Mouse (Mus musculus): ENCODE results near the gene Cfap61. TPM values are rescaled to one million over a fixed set of nuclear protein-coding genes. Genes with fewer than 3 reads are reported as not detected.

The Cfap61 gene
- polyA plus RNA-seq, 1 experiment: not detected

GRCm38 (mm10) chr2:145970751-145971150 is 36.2 kb downstream of the Cfap61 start:
- H3K36me3 ChIP-seq (replicated peaks; ENCODE audit: low read length): no peaks in the 10 kb centered on the region

GRCm38 (mm10) chr2:145971237-145972010 is 36.8 kb downstream of the Cfap61 start:
- no peak for TF ChIP-seq GATA1 (IDR thresholded peaks at IDR 0.05; ENCODE audit: borderline replicate concordance, low read length)
- no peak for TF ChIP-seq FLI1 (IDR thresholded peaks at IDR 0.05; ENCODE audit: low read length)
- Histone ChIP-seq H3K36me3 (replicated peaks; ENCODE audit: low read length) (no peaks in the 10 kb centered on the region), H3K9me3 (peaks cover 7% of the 10 kb centered on the region; the same call in 1 of the 2 replicates), H3K4me3 (replicated peaks) (no peak overlapping the region), H3K4me1 (no peaks in the 10 kb centered on the region), H3K27me3 (replicated peaks) (peaks cover 16% of the 10 kb centered on the region)

More at GRCm38 (mm10) chr2:145970751-145971150, 36.2 kb downstream of the Cfap61 start:
- no peak for TF ChIP-seq FLI1 (IDR thresholded peaks at IDR 0.05; ENCODE audit: low read length)
- TF ChIP-seq GATA1 (IDR thresholded peaks at IDR 0.05; ENCODE audit: borderline replicate concordance, low read length): no peak
- H3K27me3 ChIP-seq (replicated peaks): peaks cover 16% of the 10 kb centered on the region
- no peak overlapping the region for H3K4me3 ChIP-seq (replicated peaks)
- H3K9me3 ChIP-seq: 0 out of 2 replicates have a peak, but pooled peaks cover 3% of the 10 kb centered on the region
- no peaks in the 10 kb centered on the region for H3K4me1 ChIP-seq

- Histone ChIP-seq H3K9me3 (peaks cover 7% of the 10 kb centered on the region; the same call in 1 of the 2 replicates), H3K4me1 (no peaks in the 10 kb centered on the region), H3K4me3 (replicated peaks) (no peak overlapping the region), H3K36me3 (replicated peaks; ENCODE audit: low read length) (no peaks in the 10 kb centered on the region), H3K27me3 (replicated peaks) (peaks cover 16% of the 10 kb centered on the region)
- TF ChIP-seq GATA1 (IDR thresholded peaks at IDR 0.05; ENCODE audit: borderline replicate concordance, low read length): no peak
- TF ChIP-seq FLI1 (IDR thresholded peaks at IDR 0.05; ENCODE audit: low read length): no peak
Observed at GRCm38 (mm10) chr2:145972571-145972970, 38.0 kb downstream of the Cfap61 start.

- TF ChIP-seq FLI1 (IDR thresholded peaks at IDR 0.05; ENCODE audit: low read length) (no peak), GATA1 (IDR thresholded peaks at IDR 0.05; ENCODE audit: borderline replicate concordance, low read length) (no peak)
- no peaks in the 10 kb centered on the region for H3K36me3 ChIP-seq (replicated peaks; ENCODE audit: low read length)
- no peak overlapping the region for H3K4me3 ChIP-seq (replicated peaks)
- peaks cover 4% of the 10 kb centered on the region; the same call in 1 of the 2 replicates for H3K9me3 ChIP-seq
- peaks cover 3% of the 10 kb centered on the region for H3K27me3 ChIP-seq (replicated peaks)
- no peaks in the 10 kb centered on the region for H3K4me1 ChIP-seq
Observed at GRCm38 (mm10) chr2:145979616-145980015, 45.0 kb downstream of the Cfap61 start.

GRCm38 (mm10) chr2:145980881-145981280 is 46.3 kb downstream of the Cfap61 start:
- TF ChIP-seq FLI1 (IDR thresholded peaks at IDR 0.05; ENCODE audit: low read length) (no peak), GATA1 (IDR thresholded peaks at IDR 0.05; ENCODE audit: borderline replicate concordance, low read length) (no peak)
- peaks cover 3% of the 10 kb centered on the region; the same call in 1 of the 2 replicates for H3K9me3 ChIP-seq
- H3K4me1 ChIP-seq: no peaks in the 10 kb centered on the region
- H3K4me3 ChIP-seq (replicated peaks): no peak overlapping the region
- H3K27me3 ChIP-seq (replicated peaks): no peaks in the 10 kb centered on the region
- no peaks in the 10 kb centered on the region for H3K36me3 ChIP-seq (replicated peaks; ENCODE audit: low read length)

- TF ChIP-seq GATA1 (IDR thresholded peaks at IDR 0.05; ENCODE audit: borderline replicate concordance, low read length) (no peak), FLI1 (IDR thresholded peaks at IDR 0.05; ENCODE audit: low read length) (no peak)
- Histone ChIP-seq H3K27me3 (replicated peaks) (no peaks in the 10 kb centered on the region), H3K4me3 (replicated peaks) (no peak overlapping the region), H3K36me3 (replicated peaks; ENCODE audit: low read length) (no peaks in the 10 kb centered on the region), H3K4me1 (no peaks in the 10 kb centered on the region), H3K9me3 (no peaks in the 10 kb centered on the region)
Observed at GRCm38 (mm10) chr2:145981699-145982112, 47.1 kb downstream of the Cfap61 start.

GRCm38 (mm10) chr2:145982317-145983045 is 47.9 kb downstream of the Cfap61 start:
- no peaks in the 10 kb centered on the region for H3K9me3 ChIP-seq
- H3K4me3 ChIP-seq (replicated peaks): no peak overlapping the region
- no peaks in the 10 kb centered on the region for H3K4me1 ChIP-seq
- H3K27me3 ChIP-seq (replicated peaks): no peaks in the 10 kb centered on the region
- TF ChIP-seq FLI1 (IDR thresholded peaks at IDR 0.05; ENCODE audit: low read length) (no peak), GATA1 (IDR thresholded peaks at IDR 0.05; ENCODE audit: borderline replicate concordance, low read length) (no peak)
- H3K36me3 ChIP-seq (replicated peaks; ENCODE audit: low read length): no peaks in the 10 kb centered on the region

GRCm38 (mm10) chr2:145987757-145988156 is 53.2 kb downstream of the Cfap61 start:
- no peaks in the 10 kb centered on the region for H3K4me1 ChIP-seq
- TF ChIP-seq FLI1 (IDR thresholded peaks at IDR 0.05; ENCODE audit: low read length) (no peak), GATA1 (IDR thresholded peaks at IDR 0.05; ENCODE audit: borderline replicate concordance, low read length) (no peak)
- peaks cover 10% of the 10 kb centered on the region for H3K27me3 ChIP-seq (replicated peaks)
- H3K4me3 ChIP-seq (replicated peaks): no peak overlapping the region
- H3K36me3 ChIP-seq (replicated peaks; ENCODE audit: low read length): no peaks in the 10 kb centered on the region
- H3K9me3 ChIP-seq: peaks cover 3% of the 10 kb centered on the region

- peaks cover 3% of the 10 kb centered on the region for H3K9me3 ChIP-seq
- no peak for TF ChIP-seq FLI1 (IDR thresholded peaks at IDR 0.05; ENCODE audit: low read length)
- no peak for TF ChIP-seq GATA1 (IDR thresholded peaks at IDR 0.05; ENCODE audit: borderline replicate concordance, low read length)
- no peaks in the 10 kb centered on the region for H3K4me1 ChIP-seq
- H3K36me3 ChIP-seq (replicated peaks; ENCODE audit: low read length): no peaks in the 10 kb centered on the region
- peaks cover 10% of the 10 kb centered on the region for H3K27me3 ChIP-seq (replicated peaks)
- H3K4me3 ChIP-seq (replicated peaks): no peak overlapping the region
Observed at GRCm38 (mm10) chr2:145990446-145990845, 55.9 kb downstream of the Cfap61 start.

GRCm38 (mm10) chr2:145996472-145996871 is 61.9 kb downstream of the Cfap61 start:
- H3K4me1 ChIP-seq: 0 out of 2 replicates have a peak, but pooled peaks cover 3% of the 10 kb centered on the region
- H3K9me3 ChIP-seq: no peaks in the 10 kb centered on the region
- no peaks in the 10 kb centered on the region for H3K36me3 ChIP-seq (replicated peaks; ENCODE audit: low read length)
- H3K27me3 ChIP-seq (replicated peaks): peaks cover 7% of the 10 kb centered on the region
- H3K4me3 ChIP-seq (replicated peaks): no peak overlapping the region
- no peak for TF ChIP-seq FLI1 (IDR thresholded peaks at IDR 0.05; ENCODE audit: low read length)
- no peak for TF ChIP-seq GATA1 (IDR thresholded peaks at IDR 0.05; ENCODE audit: borderline replicate concordance, low read length)
